Mouse (Mus musculus): Measurements from ENCODE around the gene N4bp2l2. TPM values are rescaled to one million over a fixed set of nuclear protein-coding genes. Genes with fewer than 3 reads are reported as not detected.
"Not testable (repeated sequence)": the region's sequence is repeated elsewhere in the genome, so short reads cannot be mapped to it uniquely, and the experiment has no call there.

The N4bp2l2 gene
- polyA plus RNA-seq, 1 experiment: 37.8 TPM

GRCm38 (mm10) chr5:150644926-150645325, 21.1 kb downstream of the N4bp2l2 start:
- DNase-seq (ENCODE audit: extremely low spot score in 1 of 2, low spot score in 1 of 2): no peak

GRCm38 (mm10) chr5:150643390-150643789, 22.6 kb downstream of the N4bp2l2 start:
- DNase-seq (ENCODE audit: extremely low spot score in 1 of 2, low spot score in 1 of 2): not testable (repeated sequence)

- DNase-seq (ENCODE audit: extremely low spot score in 1 of 2, low spot score in 1 of 2): no peak
These were observed 24.5 kb downstream of the N4bp2l2 start for GRCm38 (mm10) chr5:150641440-150641839.

- DNase-seq (ENCODE audit: extremely low spot score in 1 of 2, low spot score in 1 of 2): no peak
These were observed 36.3 kb downstream of the N4bp2l2 start for GRCm38 (mm10) chr5:150629692-150630091.

GRCm38 (mm10) chr5:150629272-150629671, 36.7 kb downstream of the N4bp2l2 start:
- no peak for DNase-seq (ENCODE audit: extremely low spot score in 1 of 2, low spot score in 1 of 2)

- DNase-seq (ENCODE audit: extremely low spot score in 1 of 2, low spot score in 1 of 2): no peak
These were observed 40.5 kb downstream of the N4bp2l2 start for GRCm38 (mm10) chr5:150625528-150625927.

- no peak for DNase-seq (ENCODE audit: extremely low spot score in 1 of 2, low spot score in 1 of 2)
These were observed 43.2 kb downstream of the N4bp2l2 start for GRCm38 (mm10) chr5:150622792-150623191.

- DNase-seq (ENCODE audit: extremely low spot score in 1 of 2, low spot score in 1 of 2): no peak
These were observed 44.4 kb downstream of the N4bp2l2 start for GRCm38 (mm10) chr5:150621592-150621991.

- DNase-seq (ENCODE audit: extremely low spot score in 1 of 2, low spot score in 1 of 2): no peak
These were observed 45.3 kb downstream of the N4bp2l2 start for GRCm38 (mm10) chr5:150620588-150621135.

- no peak for DNase-seq (ENCODE audit: extremely low spot score in 1 of 2, low spot score in 1 of 2)
These were observed 47.2 kb downstream of the N4bp2l2 start for GRCm38 (mm10) chr5:150618599-150619355.

GRCm38 (mm10) chr5:150616731-150617130, 49.3 kb downstream of the N4bp2l2 start:
- DNase-seq (ENCODE audit: extremely low spot score in 1 of 2, low spot score in 1 of 2): no peak

- DNase-seq (ENCODE audit: extremely low spot score in 1 of 2, low spot score in 1 of 2): no peak
These were observed 49.8 kb downstream of the N4bp2l2 start for GRCm38 (mm10) chr5:150616216-150616615.

GRCm38 (mm10) chr5:150614054-150614453, 51.9 kb downstream of the N4bp2l2 start:
- no peak for DNase-seq (ENCODE audit: extremely low spot score in 1 of 2, low spot score in 1 of 2)

- peak in 1 of 2 experiments; percentile 55 for DNase-seq (ENCODE audit: extremely low spot score in 1 of 2, low spot score in 1 of 2)
These were observed 54.3 kb downstream of the N4bp2l2 start for GRCm38 (mm10) chr5:150611697-150612096.

- no peak for DNase-seq (ENCODE audit: extremely low spot score in 1 of 2, low spot score in 1 of 2)
These were observed 54.8 kb downstream of the N4bp2l2 start for GRCm38 (mm10) chr5:150611136-150611535.

GRCm38 (mm10) chr5:150607631-150608030, 58.4 kb downstream of the N4bp2l2 start:
- no peak for DNase-seq (ENCODE audit: extremely low spot score in 1 of 2, low spot score in 1 of 2)

- no peak for DNase-seq (ENCODE audit: extremely low spot score in 1 of 2, low spot score in 1 of 2)
These were observed 59.9 kb downstream of the N4bp2l2 start for GRCm38 (mm10) chr5:150606131-150606530.

- DNase-seq (ENCODE audit: extremely low spot score in 1 of 2, low spot score in 1 of 2): no peak
These were observed 64.3 kb downstream of the N4bp2l2 start for GRCm38 (mm10) chr5:150601441-150602230.

- DNase-seq (ENCODE audit: extremely low spot score in 1 of 2, low spot score in 1 of 2): no peak
These were observed 65.2 kb downstream of the N4bp2l2 start for GRCm38 (mm10) chr5:150600554-150601440.

Measured in frontal cortex, adult 2 months (tissue).